Mouse (Mus musculus): ENCODE data around the gene Pced1b.

- TF ChIP-seq CTCF (IDR thresholded peaks at IDR 0.05) (no peak), POLR2A (IDR thresholded peaks at IDR 0.05; ENCODE audit: insufficient read depth, low read depth, low read length) (no peak), EP300 (IDR thresholded peaks at IDR 0.05; ENCODE audit: insufficient read depth, low read depth, low read length) (no peak)
These were observed 164.8 kb downstream of the Pced1b start for GRCm38 (mm10) chr15:97411671-97412070.

Data from heart, adult 2 months (tissue).